ENCODE assay signal across 8 mouse cellular contexts in genomic region chr3:133091664-133092273, GRCm38 (mm10). TPM values are rescaled to one million over a fixed set of nuclear protein-coding genes. Genes with fewer than 3 reads are reported as not detected.
A peak's percentile ranks its signal among the peaks of the same experiment; 100 is the strongest.
DNase-seq lines count a peak whose midpoint lies in the region; ATAC-seq and TF ChIP-seq lines count a peak whose summit lies in the region.

Gene Ints12 (plus strand): TSS chr3:133091840.
Gene Gstcd (minus strand): TSS chr3:133092033.

- peak within 1 kb of the TSS; percentile 74 for H3K9ac ChIP-seq in hindbrain, postnatal 0 days (replicated peaks; ENCODE audit: low read length)

- no peaks in the 10 kb centered on the region for H3K36me3 ChIP-seq in hindbrain, postnatal 0 days (ENCODE audit: insufficient read depth, low read length)

- no peaks in the 10 kb centered on the region for H3K27me3 ChIP-seq in hindbrain, postnatal 0 days (ENCODE audit: insufficient read depth, low read length)

- peak within 1 kb of the TSS; percentile 96 for H3K27ac ChIP-seq in gastrocnemius, adult 2 months
- peak within 1 kb of the TSS; percentile 96 for H3K27ac ChIP-seq in hindbrain, postnatal 0 days
- peak within 1 kb of the TSS; percentile 94 for H3K27ac ChIP-seq in left cerebral cortex, adult 2 months

- peaks cover 10% of the 10 kb centered on the region for H3K4me1 ChIP-seq in hindbrain, postnatal 0 days (ENCODE audit: insufficient read depth, low read length)

- peak within 1 kb of the TSS; percentile 77 for H3K4me2 ChIP-seq in hindbrain, postnatal 0 days (ENCODE audit: low read depth, low read length)

- peak; percentile 96 for DNase-seq in ZHBTc4 (ENCODE audit: low read depth, low spot score)
- peak; percentile 92 for DNase-seq in gastrocnemius, adult 2 months
- peak; percentile 99 for DNase-seq in hindbrain, postnatal 0 days (ENCODE audit: low spot score)
- DNase-seq in left cerebral cortex, adult 2 months (ENCODE audit: extremely low spot score in 1 of 2, low spot score in 2 of 2): peak; percentile 91
- peak; percentile 94 to 96 for DNase-seq in right cerebral cortex, adult 2 months (ENCODE audit: low spot score in 2 of 2)
- peak; percentile 92 for DNase-seq in urinary bladder, postnatal 14 days (ENCODE audit: low spot score)

- peak; percentile 82 for ATAC-seq in common myeloid progenitor, adult 5-6 weeks (replicated peaks; ENCODE audit: low read depth, poor library complexity, severe bottlenecking)
- ATAC-seq in hindbrain, postnatal 0 days: peak; percentile 99
- peak; percentile 74 for ATAC-seq in megakaryocyte, adult 5-6 weeks (ENCODE audit: poor library complexity, severe bottlenecking)

- no peak for TF ChIP-seq CTCF in gastrocnemius, adult 2 months (IDR thresholded peaks at IDR 0.05)
- TF ChIP-seq CTCF in hindbrain, postnatal 0 days (IDR thresholded peaks at IDR 0.05; ENCODE audit: low read depth): no peak
- no peak for TF ChIP-seq CTCF in left cerebral cortex, adult 2 months (IDR thresholded peaks at IDR 0.05)

- 2% methylated on average over 52 of the region's 53 CpGs for WGBS in hindbrain, postnatal 0 days

- intact Hi-C loops in gastrocnemius, adult 2 months (cut with DNase I): loop anchor here (10.0 kb wide), 1 partner anchor 407 kb away; the partner anchor contains the start of genes Aimp1 and Tbck
- intact Hi-C loops in left cerebral cortex, adult 2 months (cut with DNase I): loop anchor here (1.0 to 5.0 kb wide), 3 partner anchors 219 to 451 kb away; partner anchors contain the start of gene Ppa2

- H3K4me3 ChIP-seq in gastrocnemius, adult 2 months: peak within 1 kb of the TSS; percentile 77
- peak within 1 kb of the TSS; percentile 70 for H3K4me3 ChIP-seq in hindbrain, postnatal 0 days (ENCODE audit: low read length)
- peak within 1 kb of the TSS; percentile 78 for H3K4me3 ChIP-seq in left cerebral cortex, adult 2 months

- H3K9me3 ChIP-seq in hindbrain, postnatal 0 days (ENCODE audit: low read length): no peaks in the 10 kb centered on the region

RNA-seq across cellular contexts. Expression of gene Ints12, which starts in this region (rescaled TPM):
- total RNA-seq in common myeloid progenitor, adult 5-6 weeks (2017): 14.4 and 14.8 TPM in 2 replicates
- 1 to 10 TPM; 7.4 to 7.5 TPM for total RNA-seq in gastrocnemius, adult 2 months (2021)
- 10.0 and 12.8 TPM in 2 replicates for total RNA-seq in hindbrain, postnatal 0 days (2014; rRNA removed)
- polyA plus RNA-seq in hindbrain, postnatal 0 days (2015; fragmentation: Nextera tagmentation; extraction: Ambion mirVana): 9.6 and 10.2 TPM in 2 replicates
- total RNA-seq in left cerebral cortex, adult 2 months (2021): 10 to 100 TPM; 13.1 to 15.5 TPM
- 44.9 and 45.4 TPM in 2 replicates for total RNA-seq in megakaryocyte, adult 5-6 weeks (2015)
- total RNA-seq in megakaryocyte, adult 5-6 weeks (2017): 26.7 and 30.2 TPM in 2 replicates

RNA-seq across cellular contexts. Expression of gene Gstcd, which starts in this region (rescaled TPM):
- 19.1 and 21.4 TPM in 2 replicates for total RNA-seq in common myeloid progenitor, adult 5-6 weeks (2017)
- total RNA-seq in gastrocnemius, adult 2 months (2021): 1 to 10 TPM; 2.2 to 3.0 TPM
- 7.4 and 8.6 TPM in 2 replicates for total RNA-seq in hindbrain, postnatal 0 days (2014; rRNA removed)
- 2.3 and 3.3 TPM in 2 replicates for polyA plus RNA-seq in hindbrain, postnatal 0 days (2015; fragmentation: Nextera tagmentation; extraction: Ambion mirVana)
- total RNA-seq in left cerebral cortex, adult 2 months (2021): 10 to 100 TPM; 10.0 to 10.9 TPM
- 8.4 and 11.6 TPM in 2 replicates for total RNA-seq in megakaryocyte, adult 5-6 weeks (2015)
- 6.0 and 6.4 TPM in 2 replicates for total RNA-seq in megakaryocyte, adult 5-6 weeks (2017)

Comparison
In these comparisons a context has a peak if more than half of its experiments do, and no peak if none do; other contexts are left out.
1. Peak in every context shown above with its lines: DNase-seq, ATAC-seq, H3K4me3 ChIP-seq and H3K27ac ChIP-seq.